Mouse (Mus musculus): ENCODE measurements around the gene Olfr549. TPM values are rescaled to one million over a fixed set of nuclear protein-coding genes. Genes with fewer than 3 reads are reported as not detected.

Olfr549 gene
- polyA plus RNA-seq, 1 experiment, result not detected

GRCm38 (mm10) chr7:102516261-102517050 lies 33.2 kb upstream of the Olfr549 start:
- Histone ChIP-seq H3ac (ENCODE audit: control insufficient read depth, insufficient read length) (no peak overlapping the region), H3K79me2 (ENCODE audit: control insufficient read depth, insufficient read depth) (no peaks in the 10 kb centered on the region), H3K4me2 (ENCODE audit: low read depth) (no peak overlapping the region), H3K4me3 (no peak overlapping the region), H3K27me3 (ENCODE audit: control insufficient read depth, insufficient read depth, insufficient read length) (peaks cover 3% of the 10 kb centered on the region), H3K36me3 (ENCODE audit: control insufficient read depth, insufficient read depth) (no peaks in the 10 kb centered on the region)
- TF ChIP-seq TCF3 (IDR thresholded peaks at IDR 0.05; ENCODE audit: insufficient read length, low read depth) (no peak), E2F4 (IDR thresholded peaks at IDR 0.05; ENCODE audit: insufficient read depth) (no peak), USF1 (IDR thresholded peaks at IDR 0.05; ENCODE audit: low read depth) (no peak), CEBPB (IDR thresholded peaks at IDR 0.05; ENCODE audit: insufficient read depth, poor library complexity, severe bottlenecking) (no peak), SRF (IDR thresholded peaks at IDR 0.05; ENCODE audit: control insufficient read depth, insufficient read length, low read depth) (no peak), POLR2A (IDR thresholded peaks at IDR 0.05; ENCODE audit: insufficient read length, low read depth) (no peak), REST (IDR thresholded peaks at IDR 0.05; ENCODE audit: insufficient read depth, insufficient read length) (no peak), MAX (IDR thresholded peaks at IDR 0.05; ENCODE audit: low read depth) (no peak), MYOD1 (IDR thresholded peaks at IDR 0.05; ENCODE audit: control insufficient read depth in 1 of 3, insufficient read length in 2 of 3, low read depth in 2 of 3) (no peak), TCF12 (IDR thresholded peaks at IDR 0.05; ENCODE audit: insufficient read depth, poor library complexity, severe bottlenecking) (no peak), MYOG (IDR thresholded peaks at IDR 0.05; ENCODE audit: control insufficient read depth in 1 of 3, insufficient read depth in 1 of 3, insufficient read length in 2 of 3, low read depth in 2 of 3) (no peak), POLR2AphosphoS2 (IDR thresholded peaks at IDR 0.05; ENCODE audit: insufficient read length, low read depth) (no peak)

- no peak overlapping the region for H3ac ChIP-seq (ENCODE audit: control insufficient read depth, insufficient read length)
- no peak for TF ChIP-seq REST (IDR thresholded peaks at IDR 0.05; ENCODE audit: insufficient read depth, insufficient read length)
- TF ChIP-seq POLR2A (IDR thresholded peaks at IDR 0.05; ENCODE audit: insufficient read length, low read depth), result no peak
- TF ChIP-seq E2F4 (IDR thresholded peaks at IDR 0.05; ENCODE audit: insufficient read depth), result no peak
- no peak for TF ChIP-seq MAX (IDR thresholded peaks at IDR 0.05; ENCODE audit: low read depth)
- TF ChIP-seq CEBPB (IDR thresholded peaks at IDR 0.05; ENCODE audit: insufficient read depth, poor library complexity, severe bottlenecking), result no peak
- TF ChIP-seq SRF (IDR thresholded peaks at IDR 0.05; ENCODE audit: control insufficient read depth, insufficient read length, low read depth), result no peak
- no peak for TF ChIP-seq MYOG (IDR thresholded peaks at IDR 0.05; ENCODE audit: control insufficient read depth in 1 of 3, insufficient read depth in 1 of 3, insufficient read length in 2 of 3, low read depth in 2 of 3)
- no peak for TF ChIP-seq USF1 (IDR thresholded peaks at IDR 0.05; ENCODE audit: low read depth)
- no peak for TF ChIP-seq TCF12 (IDR thresholded peaks at IDR 0.05; ENCODE audit: insufficient read depth, poor library complexity, severe bottlenecking)
- TF ChIP-seq POLR2AphosphoS2 (IDR thresholded peaks at IDR 0.05; ENCODE audit: insufficient read length, low read depth), result no peak
- TF ChIP-seq TCF3 (IDR thresholded peaks at IDR 0.05; ENCODE audit: insufficient read length, low read depth), result no peak
- TF ChIP-seq MYOD1 (IDR thresholded peaks at IDR 0.05; ENCODE audit: control insufficient read depth in 1 of 3, insufficient read length in 2 of 3, low read depth in 2 of 3), result no peak
- H3K27me3 ChIP-seq (ENCODE audit: control insufficient read depth, insufficient read depth, insufficient read length), result peaks cover 3% of the 10 kb centered on the region
- no peak overlapping the region for H3K4me3 ChIP-seq
- no peaks in the 10 kb centered on the region for H3K79me2 ChIP-seq (ENCODE audit: control insufficient read depth, insufficient read depth)
- no peak overlapping the region for H3K4me2 ChIP-seq (ENCODE audit: low read depth)
- H3K36me3 ChIP-seq (ENCODE audit: control insufficient read depth, insufficient read depth), result no peaks in the 10 kb centered on the region
Observed at GRCm38 (mm10) chr7:102517051-102517335, 32.7 kb upstream of the Olfr549 start.

- TF ChIP-seq MYOG (IDR thresholded peaks at IDR 0.05; ENCODE audit: control insufficient read depth in 1 of 3, insufficient read depth in 1 of 3, insufficient read length in 2 of 3, low read depth in 2 of 3), result no peak
- TF ChIP-seq TCF3 (IDR thresholded peaks at IDR 0.05; ENCODE audit: insufficient read length, low read depth), result no peak
- TF ChIP-seq SRF (IDR thresholded peaks at IDR 0.05; ENCODE audit: control insufficient read depth, insufficient read length, low read depth), result no peak
- TF ChIP-seq CEBPB (IDR thresholded peaks at IDR 0.05; ENCODE audit: insufficient read depth, poor library complexity, severe bottlenecking), result no peak
- no peak for TF ChIP-seq REST (IDR thresholded peaks at IDR 0.05; ENCODE audit: insufficient read depth, insufficient read length)
- H3K4me3 ChIP-seq, result no peak overlapping the region
- no peaks in the 10 kb centered on the region for H3K27me3 ChIP-seq (ENCODE audit: control insufficient read depth, insufficient read depth, insufficient read length)
- H3ac ChIP-seq (ENCODE audit: control insufficient read depth, insufficient read length), result no peak overlapping the region
- no peaks in the 10 kb centered on the region for H3K79me2 ChIP-seq (ENCODE audit: control insufficient read depth, insufficient read depth)
- no peak overlapping the region for H3K4me2 ChIP-seq (ENCODE audit: low read depth)
- H3K36me3 ChIP-seq (ENCODE audit: control insufficient read depth, insufficient read depth), result no peaks in the 10 kb centered on the region
Observed at GRCm38 (mm10) chr7:102529052-102529451, 20.6 kb upstream of the Olfr549 start.

- Histone ChIP-seq H3K27me3 (ENCODE audit: control insufficient read depth, insufficient read depth, insufficient read length) (no peaks in the 10 kb centered on the region), H3K36me3 (ENCODE audit: control insufficient read depth, insufficient read depth) (no peaks in the 10 kb centered on the region), H3K79me2 (ENCODE audit: control insufficient read depth, insufficient read depth) (no peaks in the 10 kb centered on the region), H3ac (ENCODE audit: control insufficient read depth, insufficient read length) (no peak within 1 kb of the TSS), H3K4me2 (ENCODE audit: low read depth) (no peak within 1 kb of the TSS), H3K4me3 (no peak within 1 kb of the TSS)
- no peak for TF ChIP-seq POLR2A (IDR thresholded peaks at IDR 0.05; ENCODE audit: insufficient read length, low read depth)
- TF ChIP-seq CEBPB (IDR thresholded peaks at IDR 0.05; ENCODE audit: insufficient read depth, poor library complexity, severe bottlenecking), result no peak
- TF ChIP-seq POLR2AphosphoS2 (IDR thresholded peaks at IDR 0.05; ENCODE audit: insufficient read length, low read depth), result no peak
- no peak for TF ChIP-seq USF1 (IDR thresholded peaks at IDR 0.05; ENCODE audit: low read depth)
- TF ChIP-seq MYOG (IDR thresholded peaks at IDR 0.05; ENCODE audit: control insufficient read depth in 1 of 3, insufficient read depth in 1 of 3, insufficient read length in 2 of 3, low read depth in 2 of 3), result no peak
- TF ChIP-seq SRF (IDR thresholded peaks at IDR 0.05; ENCODE audit: control insufficient read depth, insufficient read length, low read depth), result no peak
- TF ChIP-seq MAX (IDR thresholded peaks at IDR 0.05; ENCODE audit: low read depth), result no peak
- no peak for TF ChIP-seq MYOD1 (IDR thresholded peaks at IDR 0.05; ENCODE audit: control insufficient read depth in 1 of 3, insufficient read length in 2 of 3, low read depth in 2 of 3)
- no peak for TF ChIP-seq E2F4 (IDR thresholded peaks at IDR 0.05; ENCODE audit: insufficient read depth)
Observed at GRCm38 (mm10) chr7:102534449-102534848, 15.2 kb upstream of the Olfr549 start, which contains the start of gene Olfr547. Olfr547 (plus strand) TSS chr7:102534749.
